17 mouse cellular contexts compared by ENCODE assay signal in the genomic region with DNA sequence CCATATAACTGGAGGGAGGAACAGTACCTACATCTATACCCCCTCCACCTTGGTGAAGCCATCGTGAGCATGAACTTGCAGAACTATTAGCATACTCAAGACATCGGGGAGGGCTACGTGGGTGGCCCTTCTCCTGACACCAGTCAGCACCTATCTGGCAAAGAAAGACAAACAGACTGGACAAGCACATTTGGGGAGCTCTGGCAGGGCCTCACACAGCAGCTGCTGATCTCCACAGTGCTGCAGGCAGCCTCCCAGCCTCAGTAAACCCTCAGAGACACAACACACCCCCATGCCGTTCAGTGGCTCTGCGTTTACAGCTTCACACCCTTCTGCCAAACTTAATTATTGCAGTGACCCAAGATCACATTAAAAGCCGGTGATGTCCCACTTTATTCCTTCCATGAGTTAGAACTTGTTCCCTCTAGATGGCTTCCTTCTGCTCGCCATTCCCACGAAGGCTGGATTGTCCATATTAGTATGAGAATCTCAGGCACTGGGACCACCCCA.
"Had no signal": no experiment of that assay in that cellular context is flagged by ENCODE, and none has a peak within 500 bp of the region (broad histone marks: within the 10 kb centered on the region; RNA-seq: fewer than 3 reads in every experiment).

No protein-coding gene starts in this region.

- H3K4me2 ChIP-seq: liver, embryonic 13.5 days; midbrain, embryonic 13.5 days had no signal

- ATAC-seq: inflammation-experienced regulatory T-cells, adult 6 months; intestine, embryonic 16.5 days; lung, postnatal 0 days; midbrain, embryonic 13.5 days; midbrain, embryonic 16.5 days had no signal

- H3K36me3 ChIP-seq: liver, embryonic 13.5 days; midbrain, embryonic 10.5 days; midbrain, embryonic 13.5 days had no signal

- H3K4me1 ChIP-seq: liver, embryonic 13.5 days; megakaryocyte, embryonic 14.5 days; midbrain, embryonic 13.5 days had no signal

- H3K4me3 ChIP-seq: left cerebral cortex, adult 2 months; liver, embryonic 13.5 days; megakaryocyte, embryonic 14.5 days; midbrain, embryonic 10.5 days; midbrain, embryonic 13.5 days had no signal

- H3K27ac ChIP-seq: left cerebral cortex, adult 2 months; liver, embryonic 13.5 days; midbrain, embryonic 10.5 days; midbrain, embryonic 13.5 days had no signal

- H3K9ac ChIP-seq: liver, embryonic 13.5 days; midbrain, embryonic 13.5 days had no signal

- H3K9me3 ChIP-seq: liver, embryonic 13.5 days; megakaryocyte, embryonic 14.5 days; midbrain, embryonic 10.5 days; midbrain, embryonic 13.5 days had no signal

- DNase-seq: kidney, adult 18-20 months; kidney, adult 9 months; kidney, postnatal 14 days; layer of hippocampus, postnatal 36 days; liver, embryonic 13.5 days; lung, adult 2 months; lung, postnatal 36 days; right cerebral cortex, postnatal 25 days; thymus, postnatal 36 days had no signal

- H3K27me3 ChIP-seq: liver, embryonic 13.5 days; midbrain, embryonic 13.5 days had no signal
